Mouse (Mus musculus) macrophage (primary cell): ENCODE measurements around the gene Fank1. TPM values are rescaled to one million over a fixed set of nuclear protein-coding genes. Genes with fewer than 3 reads are reported as not detected.
"Not testable (repeated sequence)": the region's sequence is repeated elsewhere in the genome, so short reads cannot be mapped to it uniquely, and the experiment has no call there.

Source experiments
- H3K27ac ChIP-seq: fragments of 350-480 bp; formaldehyde crosslinking; 2 replicates; pipeline ENCODE4 v1.9.0; 2021
- H3K36me3 ChIP-seq: fragments of 350-480 bp; formaldehyde crosslinking; 2 replicates; pipeline ENCODE4 v1.9.0; 2021; ENCODE audit errors: inconsistent target
- H3K4me3 ChIP-seq: fragments of 350-480 bp; formaldehyde crosslinking; 2 replicates; pipeline ENCODE4 v1.9.0; 2021; ENCODE audit errors: inconsistent target
- H3K79me2 ChIP-seq: fragments of 350-480 bp; formaldehyde crosslinking; 2 replicates; pipeline ENCODE4 v1.9.0; 2021; ENCODE audit errors: inconsistent target
- WGBS: methylation state at CpG from one replicate; pipeline ENCODE4 v1.1.7; 2026; ENCODE audit warnings: inconsistent platforms; ENCODE audit not compliant: missing documents; 5-methylcytosine and 5-hydroxymethylcytosine counted together
- polyA plus RNA-seq: library from polyadenylated mRNA; stranded (reverse); fragments of 250-400 nt; gene quantifications from 3 replicates; pipeline ENCODE4 v1.2.4, GENCODE M21; 2018; ENCODE audit warnings: inconsistent platforms

The Fank1 gene
- polyA plus RNA-seq, 1 experiment from 2014 or later, result not detected

DNA sequence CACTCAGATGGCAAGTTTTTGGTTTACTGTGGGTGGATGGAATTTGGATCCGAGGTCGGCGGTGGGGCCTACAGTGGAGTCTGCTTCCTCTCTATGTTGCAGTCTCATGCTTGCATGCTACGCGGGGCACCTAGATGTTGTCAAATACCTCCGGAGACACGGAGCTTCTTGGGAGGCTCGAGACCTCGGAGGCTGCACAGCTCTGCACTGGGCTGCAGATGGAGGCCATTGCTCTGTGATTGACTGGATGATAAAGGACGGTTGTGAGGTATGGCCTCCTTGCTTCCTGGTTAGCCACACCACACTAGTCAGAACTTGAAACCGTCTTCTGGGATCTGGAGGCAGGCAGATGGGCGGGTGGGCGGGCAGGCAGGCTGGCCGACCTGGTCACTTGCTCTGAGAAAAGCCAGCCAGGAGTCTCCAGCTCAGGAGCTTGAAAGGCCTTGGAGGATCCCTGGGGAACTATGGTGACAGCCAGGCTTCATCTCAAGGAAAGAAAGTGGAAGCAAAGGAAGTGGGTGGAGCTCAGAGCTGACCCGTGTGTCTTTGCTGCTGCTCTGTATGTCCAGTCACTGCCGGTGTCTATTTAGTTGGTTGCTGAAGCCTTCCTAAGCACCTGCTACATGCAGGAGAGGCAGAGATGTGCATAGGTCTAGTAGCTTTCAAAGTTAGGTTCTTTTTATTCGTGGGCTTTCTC is 100.1 kb downstream of the Fank1 start:
- H3K79me2 ChIP-seq, result no peaks in the 10 kb centered on the region
- no peak overlapping the region for H3K4me3 ChIP-seq
- 89% methylated on average over 16 of the region's 17 CpGs for WGBS
- H3K36me3 ChIP-seq, result no peaks in the 10 kb centered on the region
- no peak overlapping the region for H3K27ac ChIP-seq

- Histone ChIP-seq H3K36me3 (no peaks in the 10 kb centered on the region), H3K4me3 (no peak overlapping the region), H3K79me2 (no peaks in the 10 kb centered on the region), H3K27ac (no peak overlapping the region)
- 89% methylated on average over 8 of the region's 8 CpGs for WGBS
Measured at GRCm38 (mm10) chr7:133879761-133880160, 103.1 kb downstream of the Fank1 start.

DNA sequence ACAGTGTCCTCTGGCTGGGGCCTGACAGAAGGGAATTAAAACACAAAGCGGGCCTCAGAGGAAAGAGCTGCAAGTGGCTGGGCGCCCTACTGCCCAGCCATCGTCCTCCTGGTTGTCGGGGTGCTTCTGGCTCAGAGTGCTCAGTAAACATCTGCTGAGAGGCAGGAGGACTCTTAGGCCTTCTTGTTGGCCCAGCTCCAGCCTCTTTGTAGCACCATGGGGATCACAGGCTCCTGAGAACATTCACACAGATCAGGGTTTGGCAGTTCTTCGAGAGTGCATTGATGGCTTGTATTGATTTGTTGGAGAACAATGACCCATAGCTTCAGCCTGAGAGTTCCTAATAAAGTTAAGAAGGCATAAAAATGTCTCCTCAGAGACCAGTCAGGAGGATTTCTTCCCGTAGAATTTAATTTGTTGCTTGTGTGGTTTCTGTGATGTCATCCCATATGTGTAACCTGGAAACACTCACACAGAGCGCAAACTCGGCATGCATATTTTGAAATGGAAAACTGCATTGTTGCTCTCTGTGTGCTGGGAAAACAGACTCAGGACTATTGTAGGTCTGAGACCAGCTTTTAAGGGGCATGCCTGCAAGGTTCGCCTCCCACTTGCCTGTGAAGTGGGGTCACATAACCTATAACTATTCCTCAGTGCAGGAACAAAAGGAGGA is 108.2 kb downstream of the Fank1 start:
- not testable (repeated sequence) for H3K36me3 ChIP-seq, H3K27ac ChIP-seq, H3K79me2 ChIP-seq, H3K4me3 ChIP-seq
- 93% methylated on average over 4 of the region's 9 CpGs for WGBS

GRCm38 (mm10) chr7:133888926-133889920 is 112.6 kb downstream of the Fank1 start:
- Histone ChIP-seq H3K36me3 (no peaks in the 10 kb centered on the region), H3K27ac (no peak overlapping the region), H3K79me2 (no peaks in the 10 kb centered on the region), H3K4me3 (no peak overlapping the region)
- 88% methylated on average over 18 of the region's 19 CpGs for WGBS

DNA sequence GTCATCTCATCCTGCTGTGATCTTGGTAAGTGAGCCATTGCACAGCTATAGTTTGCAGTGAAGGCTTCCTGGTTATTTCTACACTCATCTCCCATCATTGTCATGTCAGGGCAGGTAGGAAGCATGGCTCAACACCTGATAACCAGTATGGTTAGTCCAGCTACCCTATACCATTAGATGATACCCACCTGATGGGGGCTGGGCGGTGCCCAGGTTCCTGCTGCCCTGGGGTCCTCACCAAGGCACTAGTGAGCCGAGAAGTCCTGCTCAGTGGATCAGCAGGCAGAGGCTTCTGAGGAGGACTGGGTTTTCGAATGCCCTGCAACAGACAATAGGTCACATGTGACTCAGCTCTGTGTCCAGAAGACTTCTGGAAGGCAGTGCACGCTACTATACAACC is 113.3 kb downstream of the Fank1 start:
- H3K79me2 ChIP-seq, result no peaks in the 10 kb centered on the region
- 97% methylated on average over 4 of the region's 4 CpGs for WGBS
- H3K27ac ChIP-seq, result no peak overlapping the region
- H3K36me3 ChIP-seq, result no peaks in the 10 kb centered on the region
- H3K4me3 ChIP-seq, result no peak overlapping the region

- H3K79me2 ChIP-seq, result no peaks in the 10 kb centered on the region
- H3K36me3 ChIP-seq, result no peaks in the 10 kb centered on the region
- WGBS, result 84% methylated on average over 9 of the region's 9 CpGs
- no peak overlapping the region for H3K27ac ChIP-seq
- H3K4me3 ChIP-seq, result no peak overlapping the region
Measured at GRCm38 (mm10) chr7:133891298-133891697, 114.6 kb downstream of the Fank1 start.

GRCm38 (mm10) chr7:133891796-133892195 is 115.1 kb downstream of the Fank1 start:
- 71% methylated on average over 4 of the region's 4 CpGs for WGBS
- Histone ChIP-seq H3K79me2 (no peaks in the 10 kb centered on the region), H3K4me3 (no peak overlapping the region)

DNA sequence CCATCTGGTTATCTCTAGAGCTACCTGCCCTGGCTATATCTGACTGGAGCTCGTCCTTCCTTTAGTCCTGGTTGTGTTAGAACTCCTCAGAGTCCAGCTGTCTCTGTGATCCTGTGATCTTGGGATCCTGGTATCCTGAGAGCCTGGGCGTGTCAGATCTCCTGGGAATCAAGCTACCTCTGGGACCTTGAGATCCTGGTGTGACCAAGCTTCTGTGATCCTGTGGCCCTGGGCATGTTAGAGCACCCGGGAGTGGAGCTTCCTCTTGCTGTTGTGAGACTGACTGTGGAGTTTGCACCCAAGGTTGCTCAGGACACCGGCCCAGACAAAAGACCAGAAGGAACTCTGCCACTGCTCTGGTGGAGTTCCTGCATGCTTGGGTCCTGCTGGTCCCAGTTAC is 122.7 kb downstream of the Fank1 start:
- no peaks in the 10 kb centered on the region for H3K79me2 ChIP-seq
- 83% methylated on average over 4 of the region's 4 CpGs for WGBS

More at GRCm38 (mm10) chr7:133891796-133892195, 115.1 kb downstream of the Fank1 start:
- Histone ChIP-seq H3K27ac (no peak overlapping the region), H3K36me3 (no peaks in the 10 kb centered on the region)

GRCm38 (mm10) chr7:133908966-133909365 is 132.3 kb downstream of the Fank1 start:
- WGBS, result 76% methylated on average over 4 of the region's 4 CpGs
- H3K4me3 ChIP-seq, result no peak overlapping the region
- no peaks in the 10 kb centered on the region for H3K36me3 ChIP-seq
- no peaks in the 10 kb centered on the region for H3K79me2 ChIP-seq
- H3K27ac ChIP-seq, result no peak overlapping the region

More for the DNA sequence above, 122.7 kb downstream of the Fank1 start:
- Histone ChIP-seq H3K36me3 (no peaks in the 10 kb centered on the region), H3K27ac (no peak overlapping the region), H3K4me3 (no peak overlapping the region)

GRCm38 (mm10) chr7:133909833-133910375 is 133.2 kb downstream of the Fank1 start:
- H3K4me3 ChIP-seq, result no peak overlapping the region
- no peaks in the 10 kb centered on the region for H3K79me2 ChIP-seq
- 86% methylated on average over 6 of the region's 7 CpGs for WGBS
- H3K27ac ChIP-seq, result no peak overlapping the region
- H3K36me3 ChIP-seq, result no peaks in the 10 kb centered on the region

GRCm38 (mm10) chr7:133911881-133912280 is 135.2 kb downstream of the Fank1 start:
- H3K36me3 ChIP-seq, result no peaks in the 10 kb centered on the region
- no peak overlapping the region for H3K27ac ChIP-seq
- 88% methylated on average over 2 of the region's 3 CpGs for WGBS
- no peak overlapping the region for H3K4me3 ChIP-seq
- H3K79me2 ChIP-seq, result no peaks in the 10 kb centered on the region

- WGBS, result 33% methylated on average over 9 of the region's 9 CpGs
- Histone ChIP-seq H3K27ac (no peak overlapping the region), H3K36me3 (no peaks in the 10 kb centered on the region), H3K79me2 (no peaks in the 10 kb centered on the region), H3K4me3 (no peak overlapping the region)
Measured at GRCm38 (mm10) chr7:133916230-133916629, 139.6 kb downstream of the Fank1 start.

- Histone ChIP-seq H3K36me3 (no peaks in the 10 kb centered on the region), H3K79me2 (no peaks in the 10 kb centered on the region), H3K4me3 (no peak overlapping the region), H3K27ac (no peak overlapping the region)
- 84% methylated on average over 5 of the region's 5 CpGs for WGBS
Measured at GRCm38 (mm10) chr7:133919306-133919705, 142.6 kb downstream of the Fank1 start.

GRCm38 (mm10) chr7:133919918-133920317 is 143.3 kb downstream of the Fank1 start:
- Histone ChIP-seq H3K4me3 (no peak overlapping the region), H3K79me2 (no peaks in the 10 kb centered on the region), H3K36me3 (no peaks in the 10 kb centered on the region), H3K27ac (no peak overlapping the region)
- WGBS, result 66% methylated on average over 5 of the region's 5 CpGs
